Mouse (Mus musculus) urinary bladder, adult 18-20 months (tissue): ENCODE data around the gene Ano6.

ENCODE experiments used
- DNase-seq, 2 experiments: peaks; one replicate each; pipeline ENCODE4 v3.0.0; 2022; ENCODE audit warnings: low spot score in 2 of 2, mixed read lengths in 2 of 2

Ano6 gene

DNA sequence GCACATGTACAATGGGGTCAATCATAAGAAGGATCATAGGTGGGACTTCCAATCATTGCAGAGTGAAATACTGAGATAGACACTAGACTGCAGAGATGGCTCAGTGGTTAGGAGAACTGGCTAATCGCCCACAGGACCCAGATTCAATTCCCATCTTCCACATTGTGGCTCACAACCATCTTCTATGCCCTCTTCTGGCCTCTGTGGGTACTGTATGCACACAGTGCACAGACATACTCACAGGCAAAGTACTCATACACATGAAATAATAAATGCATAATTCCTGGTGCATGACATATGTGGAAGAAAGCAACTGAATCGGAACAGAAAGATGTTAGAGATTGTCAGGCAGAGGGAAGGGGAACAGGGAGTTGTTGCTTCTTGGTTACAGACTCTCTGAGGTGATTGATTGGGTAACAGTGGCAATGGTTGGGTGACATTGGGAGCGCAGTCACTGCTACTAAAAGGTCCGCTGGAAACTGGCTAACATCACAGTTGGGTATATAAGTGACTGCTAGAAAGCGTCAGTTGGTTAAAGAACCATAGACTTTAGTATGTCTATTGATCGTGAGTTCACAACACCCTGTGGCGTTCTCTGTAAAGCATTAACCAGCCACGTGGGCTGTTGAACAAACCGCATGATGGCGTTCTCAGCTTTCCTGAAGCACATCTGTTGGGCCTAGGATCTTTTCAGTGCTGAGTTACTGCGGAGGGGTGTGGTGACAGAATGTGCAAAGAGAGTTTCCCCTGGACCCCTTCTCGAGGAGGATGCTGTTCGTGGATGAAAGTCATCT lies 64.6 kb downstream of the Ano6 start:
- DNase-seq = no peak

DNA sequence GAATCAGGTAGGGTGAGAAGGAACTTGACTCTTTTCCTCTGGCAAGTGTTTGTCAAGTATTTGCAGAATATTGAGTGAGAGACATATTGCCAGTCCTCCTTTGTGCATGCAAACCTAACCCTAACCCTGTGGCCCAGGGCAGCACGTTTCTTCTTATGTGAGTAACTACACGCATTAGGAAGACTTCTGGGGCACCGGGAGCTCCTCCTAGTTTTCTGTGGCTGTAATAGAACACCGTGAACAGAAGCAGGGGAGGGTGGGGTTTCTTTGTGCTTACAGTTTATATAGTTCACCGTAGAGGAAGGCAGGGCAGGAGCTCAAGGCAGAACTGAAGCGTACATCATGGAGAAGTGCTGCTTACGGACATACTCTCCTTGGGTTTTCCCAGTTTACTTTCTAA lies 65.3 kb downstream of the Ano6 start:
- DNase-seq = no peak

DNA sequence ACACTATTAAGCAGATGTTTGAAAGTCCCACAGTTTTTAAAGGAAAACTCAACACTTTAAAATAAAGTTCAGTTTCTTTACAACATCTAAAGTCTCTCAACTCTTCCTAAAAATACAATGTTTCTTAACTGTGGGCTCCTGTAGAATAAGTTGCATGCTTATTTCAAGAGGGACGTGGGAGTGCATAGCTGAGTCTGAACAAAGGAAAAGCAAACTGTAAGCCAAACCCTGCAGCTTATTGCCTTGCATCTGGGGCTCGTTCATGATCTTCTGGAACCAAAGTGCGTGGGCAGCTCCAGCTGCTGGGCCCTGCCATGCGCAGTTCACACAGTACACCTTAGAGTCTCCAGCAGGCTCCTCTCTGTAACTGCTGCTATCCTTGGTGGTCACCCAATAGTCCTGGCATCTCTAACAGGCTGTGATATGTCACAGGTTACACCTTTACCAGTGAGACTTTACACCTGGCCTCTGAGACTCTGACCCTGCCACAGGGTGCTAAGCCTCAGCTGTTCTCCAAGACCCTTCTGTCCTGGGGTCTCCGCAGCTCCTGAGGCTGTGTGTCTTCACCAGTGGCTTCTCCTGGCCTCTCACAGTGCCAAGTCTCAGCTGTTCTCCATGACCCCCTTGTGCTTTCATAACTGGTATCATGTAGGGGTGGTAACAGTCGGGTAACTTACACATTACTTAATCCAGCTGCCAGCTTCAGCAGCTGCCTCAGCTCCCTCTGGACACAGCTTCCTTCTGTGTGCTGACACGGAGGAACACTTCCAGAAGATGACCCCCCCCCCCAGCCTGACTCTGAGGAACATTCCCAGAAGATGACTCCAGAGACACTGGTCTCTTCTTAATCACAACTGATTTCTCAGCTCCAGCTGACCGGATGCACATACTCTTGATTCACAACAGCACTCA lies 66.3 kb downstream of the Ano6 start:
- DNase-seq = no peak

DNA sequence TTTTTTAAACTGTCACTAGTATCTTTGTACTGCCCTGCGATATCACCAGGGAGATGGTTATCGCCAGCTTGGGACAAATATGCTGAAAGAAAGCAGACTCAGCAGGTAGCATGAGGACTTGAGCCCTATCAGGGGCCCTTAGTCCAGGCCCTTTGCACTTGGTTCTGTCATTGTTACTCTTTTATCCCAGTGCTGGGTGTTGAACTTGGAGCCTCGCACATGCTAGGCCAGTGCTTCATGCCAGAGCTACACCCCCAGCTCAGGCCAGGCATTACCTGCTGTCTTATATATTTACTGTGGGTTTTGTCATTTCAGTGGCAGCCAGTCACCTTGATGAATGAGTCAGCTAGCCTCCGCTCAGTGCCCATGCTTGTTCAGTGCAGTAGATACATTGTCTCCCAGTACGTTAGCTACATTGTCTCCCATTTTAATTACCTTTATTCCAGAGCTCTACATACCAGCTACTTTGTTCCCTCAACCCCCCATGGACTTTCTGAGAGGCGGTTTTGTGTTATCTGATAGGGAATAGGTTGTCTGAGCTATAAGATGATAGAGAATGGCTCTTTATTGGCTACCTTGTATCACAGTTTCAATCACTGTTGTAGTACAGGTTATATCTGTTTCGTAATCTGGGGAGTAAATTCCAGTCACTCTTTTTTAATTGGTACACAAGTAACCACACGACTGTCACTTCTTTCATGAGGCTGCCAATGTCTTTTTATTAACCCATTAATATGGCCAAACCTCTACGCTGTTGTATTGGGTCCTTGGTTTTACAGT lies 68.4 kb downstream of the Ano6 start:
- peak in 1 of 2 experiments; percentile 22 for DNase-seq

DNA sequence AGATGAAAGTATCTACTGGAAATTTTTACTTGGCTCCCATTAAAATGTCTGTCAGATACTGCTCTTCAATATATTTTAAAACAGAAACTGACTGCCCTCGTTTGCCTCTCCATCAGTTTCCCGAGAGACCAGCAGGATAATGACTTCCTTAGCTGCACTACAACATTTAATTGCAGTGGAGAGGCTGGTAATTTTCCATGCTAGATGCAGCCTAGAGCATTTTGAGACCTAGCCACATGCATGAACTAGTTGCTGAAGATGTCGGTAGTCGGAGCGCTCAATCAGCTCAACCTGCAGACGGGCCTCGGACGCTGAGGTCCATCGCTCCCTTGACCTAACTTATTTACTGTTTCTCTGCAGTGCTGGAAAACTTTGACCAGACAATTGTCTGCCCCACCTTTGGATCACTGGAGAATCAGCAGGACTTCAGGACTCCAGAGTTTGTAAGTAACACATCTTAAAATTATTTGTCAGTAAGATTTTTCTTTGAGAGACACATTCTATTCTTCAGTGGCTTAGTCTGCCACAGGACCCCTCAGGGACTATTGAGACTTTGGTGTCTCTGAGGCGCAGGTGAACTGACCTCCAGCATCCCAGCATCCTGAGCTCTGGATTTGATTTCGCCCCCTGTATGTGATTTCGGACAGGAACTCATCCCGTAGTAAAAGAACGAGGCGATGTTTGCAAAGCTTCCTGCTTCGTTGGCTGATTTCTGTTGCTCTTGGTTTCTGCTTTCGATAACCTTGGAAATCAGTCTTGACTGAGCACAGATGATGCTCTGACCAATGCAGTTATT lies 73.4 kb downstream of the Ano6 start:
- DNase-seq = no peak

DNA sequence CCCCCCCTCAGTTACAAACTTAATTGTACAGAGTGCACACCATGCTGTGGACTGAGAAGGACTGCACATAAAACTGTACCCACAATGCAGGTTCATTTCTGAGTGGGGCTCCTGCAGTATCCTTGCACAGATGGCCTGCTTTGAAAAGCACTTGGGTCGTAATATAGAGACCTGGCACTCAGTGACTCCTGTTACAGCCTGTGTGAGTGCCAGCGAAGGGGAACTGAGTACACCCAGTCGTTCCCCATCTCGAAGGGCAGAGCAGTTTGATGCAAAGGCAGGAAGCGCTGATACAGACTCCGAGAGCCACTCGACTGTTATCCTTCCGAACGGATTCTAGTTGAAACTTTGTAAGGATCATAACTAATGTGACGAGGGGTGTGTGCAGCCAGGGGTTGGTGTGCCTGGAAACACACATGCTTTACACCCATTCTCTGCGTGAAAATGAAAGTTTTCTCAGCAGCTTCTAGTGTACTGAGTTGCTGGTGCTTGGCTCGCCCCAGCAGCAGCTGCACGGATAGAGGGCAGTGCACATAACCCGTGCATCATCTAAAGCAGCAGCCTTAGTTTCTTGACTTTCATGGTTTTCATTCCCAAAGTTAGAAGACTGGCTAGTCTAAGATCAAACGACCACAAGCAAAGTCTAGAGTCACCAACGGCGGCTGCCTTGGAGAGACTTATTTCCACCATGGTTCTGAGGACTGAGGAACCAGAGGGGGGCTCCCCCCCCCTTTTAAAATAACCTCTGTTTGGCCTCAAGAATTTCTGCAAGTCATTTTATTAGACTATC lies 74.9 kb downstream of the Ano6 start:
- no peak for DNase-seq

DNA sequence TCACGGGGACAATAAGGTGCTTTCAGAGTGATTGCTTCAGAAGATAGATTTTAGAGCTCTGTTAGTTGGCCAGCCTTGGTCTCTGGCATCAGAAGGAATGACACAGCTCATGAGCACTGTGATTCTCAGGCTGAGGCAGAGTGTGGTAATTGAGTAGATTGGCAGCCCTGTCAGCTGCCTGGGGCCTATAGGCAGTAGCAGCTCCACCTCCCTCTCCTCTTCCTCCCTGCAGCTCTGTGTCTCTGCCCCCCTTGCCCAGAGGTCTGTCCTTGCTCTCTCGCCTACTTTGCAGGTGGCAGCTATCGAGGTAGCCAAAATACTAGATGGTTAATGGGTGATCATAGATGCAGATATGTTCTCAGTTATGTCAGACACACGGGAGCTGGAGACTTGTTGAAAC lies 77.5 kb downstream of the Ano6 start:
- no peak for DNase-seq

DNA sequence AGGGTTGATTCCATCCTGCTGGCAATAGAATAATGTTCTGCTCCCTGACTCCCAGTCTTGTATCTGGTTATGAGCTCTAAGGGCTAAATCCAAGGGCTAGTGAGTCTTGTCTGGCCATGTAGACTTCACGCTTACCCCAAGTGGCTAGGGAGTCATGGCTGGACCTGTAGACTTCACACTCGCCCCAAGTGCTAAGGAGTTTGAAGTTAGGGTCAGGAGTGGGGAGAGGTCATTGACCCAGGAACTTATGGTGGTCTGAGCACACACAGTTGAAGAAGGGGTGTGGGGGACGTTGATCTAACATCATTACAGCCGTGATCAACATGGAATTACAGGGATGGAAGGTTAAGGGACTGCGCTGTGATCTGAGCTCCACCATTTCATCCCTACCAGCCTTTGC lies 79.0 kb downstream of the Ano6 start:
- no peak for DNase-seq

DNA sequence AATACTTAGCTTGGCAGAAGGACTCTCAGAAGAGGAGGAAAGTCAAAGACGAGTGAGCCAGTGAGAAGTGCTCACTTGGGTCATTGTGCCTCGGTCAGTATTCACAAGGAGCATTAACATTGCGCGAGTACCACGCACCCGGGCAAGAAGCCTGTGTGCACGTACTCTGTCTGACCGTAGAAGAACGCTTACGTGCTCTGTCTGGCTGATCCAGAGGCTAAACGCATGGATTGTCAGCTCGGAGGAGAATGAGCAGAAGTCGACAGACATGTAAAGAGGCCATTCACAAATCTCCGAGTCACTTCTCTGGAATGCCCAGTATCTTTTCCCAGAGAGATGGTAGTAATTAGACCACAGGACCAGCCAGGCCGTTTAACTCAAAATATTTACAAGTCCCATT lies 81.0 kb downstream of the Ano6 start:
- DNase-seq = no peak

DNA sequence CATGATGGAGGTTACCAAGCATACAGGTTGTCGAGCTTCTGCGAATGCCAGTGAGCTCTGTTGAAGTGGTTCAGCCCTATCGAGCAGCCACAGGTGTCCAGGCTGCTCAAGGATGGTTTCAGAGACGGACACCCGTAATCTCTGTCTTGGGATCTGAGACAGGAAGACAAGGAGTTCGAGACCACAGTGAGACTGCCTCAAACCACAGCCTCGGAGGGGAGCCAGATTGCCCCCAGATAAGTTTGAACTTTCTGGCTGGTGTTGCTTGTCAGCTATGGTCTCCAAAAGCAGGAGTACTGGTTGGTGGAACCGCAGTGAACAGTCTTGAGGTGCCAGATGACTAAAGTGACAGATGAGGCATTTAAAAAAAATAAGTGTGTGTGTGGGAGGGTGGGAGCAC lies 81.8 kb downstream of the Ano6 start:
- no peak for DNase-seq

DNA sequence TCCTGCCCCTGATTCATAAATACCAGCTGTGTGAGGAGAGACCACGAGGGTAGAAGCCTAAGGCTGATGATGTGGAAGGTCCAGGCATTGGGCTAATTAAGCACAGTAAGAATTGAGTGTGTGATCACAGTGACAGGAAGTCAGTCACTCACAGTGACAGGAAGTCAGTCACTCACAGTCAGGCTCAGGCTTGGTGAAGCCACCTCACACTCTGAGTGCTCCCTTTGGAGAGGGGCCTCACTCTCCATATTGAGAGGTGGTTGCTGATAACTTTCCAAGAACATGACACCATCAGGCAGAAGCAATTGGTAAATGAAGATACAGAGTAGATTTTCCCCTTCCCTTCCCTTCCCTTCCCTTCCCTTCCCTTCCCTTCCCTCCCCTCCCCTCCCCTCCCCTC lies 82.6 kb downstream of the Ano6 start:
- no peak for DNase-seq

DNA sequence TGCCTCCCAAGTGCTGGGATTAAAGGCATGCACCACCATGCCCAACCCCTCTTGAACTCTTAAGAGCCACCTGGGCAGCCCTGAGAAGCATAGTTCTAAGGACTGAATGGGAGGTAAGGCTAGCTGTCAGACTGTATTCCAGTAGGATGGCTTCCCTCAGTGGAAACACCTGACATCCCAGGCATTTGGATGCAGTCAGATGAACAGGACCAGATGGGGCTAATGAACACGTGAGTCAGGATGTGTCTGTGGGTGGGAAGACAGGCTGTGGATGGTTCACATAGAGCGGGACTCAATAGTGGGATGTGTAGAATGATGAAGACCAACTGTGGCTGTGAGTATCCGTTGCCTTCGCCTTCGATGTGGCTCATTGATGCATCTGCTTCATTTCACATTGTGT lies 83.6 kb downstream of the Ano6 start:
- no peak for DNase-seq

DNA sequence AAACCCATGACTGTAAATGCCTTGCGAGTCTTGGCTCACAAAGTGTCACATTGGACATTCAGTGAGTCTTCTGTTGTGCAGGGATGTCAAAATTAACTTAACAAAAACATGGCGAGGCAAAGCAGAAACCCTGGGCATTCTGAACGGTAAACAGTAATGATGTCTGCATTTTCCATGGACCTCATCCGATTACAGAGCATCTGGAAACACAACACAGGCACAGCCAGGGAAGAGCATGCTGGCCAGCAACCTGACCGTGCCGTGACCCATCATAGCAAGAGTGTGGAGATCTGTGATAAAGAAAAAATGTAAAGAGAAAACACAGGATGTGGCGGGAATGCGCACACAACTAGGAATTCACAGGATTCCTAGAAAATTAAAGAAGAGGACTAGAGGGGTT lies 84.1 kb downstream of the Ano6 start:
- DNase-seq = no peak

DNA sequence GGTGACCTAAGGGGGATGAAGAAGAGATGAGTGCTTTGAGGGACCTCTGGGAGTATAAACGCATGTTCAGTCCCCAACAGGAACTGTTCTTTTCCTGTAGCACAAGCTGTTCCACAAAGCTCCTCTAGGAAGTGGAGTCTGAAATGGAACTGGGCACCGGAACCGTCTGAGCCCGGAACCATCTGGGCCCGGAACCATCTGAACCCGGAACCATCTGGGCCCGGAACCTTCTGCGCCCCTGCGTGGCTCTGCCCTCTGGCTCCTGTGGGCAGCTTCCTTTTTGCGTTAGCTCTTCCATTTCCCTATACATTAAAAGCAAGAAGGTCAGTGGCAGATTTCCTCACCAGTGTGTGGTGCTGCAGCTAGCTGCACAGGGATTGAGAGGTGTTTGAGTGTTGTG lies 85.3 kb downstream of the Ano6 start:
- DNase-seq = no peak

DNA sequence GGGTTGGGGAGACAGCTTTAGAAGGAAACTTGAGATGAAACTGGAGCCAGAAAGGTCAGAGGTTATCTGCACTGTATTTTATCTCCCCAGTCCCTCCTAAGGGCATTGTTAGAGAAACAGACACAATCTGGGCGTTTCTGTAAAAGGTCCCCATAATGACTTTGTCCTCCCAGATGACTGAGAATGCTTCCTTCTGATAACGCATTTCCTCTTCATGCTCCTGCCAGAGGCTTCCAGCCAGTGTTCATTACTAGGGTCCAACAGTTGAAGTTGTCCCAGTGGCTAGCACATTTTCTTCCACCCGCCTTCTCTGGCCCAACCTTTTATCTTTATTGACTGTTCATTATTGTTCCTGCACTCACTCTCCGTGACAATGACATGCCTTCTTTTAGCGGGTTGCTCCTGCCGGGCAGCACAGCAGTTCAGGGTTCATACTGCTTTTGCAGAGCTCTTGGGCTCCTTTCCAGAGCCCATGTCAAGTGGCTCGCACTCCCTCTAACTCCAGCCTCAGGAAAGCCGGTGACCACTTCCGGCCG lies 90.0 kb downstream of the Ano6 start:
- no peak for DNase-seq

DNA sequence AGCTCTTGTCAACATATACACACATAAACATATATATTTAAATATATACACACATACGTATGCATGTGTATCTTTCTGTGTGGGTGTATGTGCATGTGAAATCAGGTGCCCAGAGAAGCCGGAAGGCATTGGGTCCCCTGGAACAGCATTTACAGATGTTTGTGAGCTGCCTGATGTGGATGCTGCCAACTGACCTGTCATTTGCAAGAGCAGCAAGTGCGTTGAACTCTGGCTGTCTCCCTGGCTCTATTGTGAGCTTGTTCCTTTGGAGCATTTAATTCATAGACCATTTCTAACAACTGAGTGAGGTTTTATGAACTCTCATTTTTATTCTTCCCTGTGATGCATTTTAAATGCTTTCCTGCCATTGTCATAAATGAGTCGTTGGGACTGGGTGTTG lies 91.8 kb downstream of the Ano6 start:
- DNase-seq = no peak

DNA sequence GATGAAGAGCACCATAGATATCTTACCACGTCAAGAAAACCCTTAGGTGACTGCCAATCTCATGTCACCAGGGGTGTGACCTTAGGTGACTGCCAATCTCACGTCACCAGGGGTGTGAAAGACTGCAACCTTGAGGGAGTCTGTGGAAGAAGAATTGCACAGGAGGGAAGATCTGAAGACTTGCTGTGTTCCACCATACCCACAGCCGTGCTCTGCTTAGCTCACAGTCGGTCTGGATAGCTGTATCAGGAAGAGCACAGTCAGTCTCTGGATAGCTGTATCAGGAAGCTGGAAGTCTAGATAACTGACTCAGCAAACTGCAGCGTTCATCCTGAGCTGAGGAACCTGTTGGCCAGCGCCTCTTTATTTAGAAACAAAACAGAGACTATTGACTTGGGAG lies 92.9 kb downstream of the Ano6 start:
- no peak for DNase-seq

DNA sequence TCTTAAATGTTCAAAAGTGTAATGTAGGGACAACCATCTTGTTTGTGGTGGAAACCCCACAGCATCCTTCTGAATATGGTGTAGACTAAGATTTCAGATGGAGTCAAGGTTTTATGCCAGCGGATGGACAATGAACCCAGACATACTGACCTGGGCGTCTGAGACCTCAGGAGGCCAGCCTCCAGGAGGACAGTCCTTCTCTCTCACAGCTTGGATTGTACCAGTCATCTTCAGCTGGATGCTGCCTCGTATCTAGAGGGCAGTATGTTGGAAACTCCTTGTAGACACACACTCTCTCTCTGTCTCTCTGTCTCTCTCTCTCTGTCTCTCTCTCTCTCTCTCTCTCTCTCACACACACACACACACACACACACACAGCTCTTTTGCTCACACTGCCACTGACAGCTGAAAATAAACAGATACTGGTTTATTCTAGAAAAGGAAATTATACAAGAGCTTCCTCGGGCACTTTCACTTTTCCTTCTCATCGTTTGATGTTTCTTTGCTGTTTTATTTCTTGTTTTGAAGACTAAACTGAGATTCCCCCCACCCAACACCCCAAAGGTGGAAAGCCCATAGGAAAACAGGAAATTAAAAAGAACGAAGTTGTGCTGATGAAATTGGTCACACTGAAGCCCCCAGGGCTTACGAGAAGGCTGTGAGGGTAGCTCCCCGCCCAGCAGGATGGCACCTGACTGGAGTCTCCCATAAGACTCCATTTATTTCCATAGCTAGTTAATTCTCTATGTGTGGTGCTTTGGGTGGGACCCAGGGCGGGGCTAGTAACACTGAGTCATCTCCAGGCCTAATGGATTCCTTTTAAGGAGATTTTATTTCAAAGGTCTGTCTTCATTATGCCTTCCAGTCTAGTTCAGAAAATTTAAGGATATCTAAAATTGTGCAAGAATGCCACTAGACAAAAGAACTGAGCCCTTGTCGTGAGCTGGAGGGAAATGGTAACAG lies 94.3 kb downstream of the Ano6 start:
- DNase-seq = no peak
